Mouse (Mus musculus) kidney, adult 10 weeks (tissue): ENCODE results near the gene Fuz. TPM values are rescaled to one million over a fixed set of nuclear protein-coding genes. Genes with fewer than 3 reads are reported as not detected.

Experiments
- polyA plus RNA-seq: library from polyadenylated mRNA; stranded (reverse); fragments of 350-450 nt; fragmentation: Illumina TruSeq; extraction: RNeasy Lipid Tissue Mini Kit (QIAGEN cat#74804); gene quantifications from one replicate; pipeline ENCODE4 v1.2.3, GENCODE M21; 2014; ENCODE audit warnings: low read depth, low replicate concordance

The Fuz gene
- polyA plus RNA-seq, result 5.7 TPM

DNA sequence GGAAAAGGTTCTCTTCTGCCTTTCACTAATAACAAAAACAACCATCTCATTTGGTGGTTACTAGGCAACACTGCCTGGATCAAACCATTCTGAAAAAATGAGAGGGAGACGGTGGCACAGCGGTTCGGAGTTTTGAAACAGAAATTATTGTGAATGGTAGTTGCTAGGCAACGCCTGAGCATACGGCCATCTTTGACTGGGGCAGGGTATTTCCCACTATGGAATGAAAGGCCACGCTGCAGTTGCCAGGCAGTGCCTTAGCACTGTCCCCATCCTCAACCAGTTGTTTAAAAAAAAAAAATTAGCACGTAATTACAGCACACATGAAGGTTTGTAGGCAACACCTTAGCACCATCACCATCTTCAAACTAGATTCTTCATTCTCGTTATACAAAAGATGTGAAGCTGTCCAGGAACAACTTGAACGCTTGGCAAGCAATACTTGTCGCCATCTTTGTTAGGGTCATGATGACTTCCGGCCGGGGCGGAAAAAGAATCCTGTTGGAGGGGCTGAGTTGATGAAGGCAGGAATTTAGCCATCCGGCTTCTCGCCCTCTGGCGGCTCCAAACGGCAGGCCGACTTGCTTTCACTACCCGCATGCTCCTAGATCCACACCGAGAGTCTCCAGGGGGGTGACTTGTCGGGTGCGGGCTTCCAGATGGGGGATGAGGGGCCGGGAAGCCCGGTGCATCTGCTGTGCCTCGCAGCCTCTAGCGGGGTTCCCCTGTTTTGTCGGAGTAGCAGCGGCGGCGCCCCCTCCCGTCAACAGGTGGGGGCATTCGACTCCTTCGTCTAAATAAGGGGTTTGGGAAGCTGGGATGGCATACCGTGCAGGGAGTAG, at the start of gene Fuz:
Fuz (plus strand) TSS at position 487 of the 842 bp plus-strand sequence.

GRCm38 (mm10) chr7:44848561-44849415, 47.1 kb upstream of the Fuz start, which contains the start of the genes Akt1s1 and Tbc1d17:
Akt1s1 (plus strand) TSS chr7:44848991.
Tbc1d17 (minus strand) TSS chr7:44849079.

DNA sequence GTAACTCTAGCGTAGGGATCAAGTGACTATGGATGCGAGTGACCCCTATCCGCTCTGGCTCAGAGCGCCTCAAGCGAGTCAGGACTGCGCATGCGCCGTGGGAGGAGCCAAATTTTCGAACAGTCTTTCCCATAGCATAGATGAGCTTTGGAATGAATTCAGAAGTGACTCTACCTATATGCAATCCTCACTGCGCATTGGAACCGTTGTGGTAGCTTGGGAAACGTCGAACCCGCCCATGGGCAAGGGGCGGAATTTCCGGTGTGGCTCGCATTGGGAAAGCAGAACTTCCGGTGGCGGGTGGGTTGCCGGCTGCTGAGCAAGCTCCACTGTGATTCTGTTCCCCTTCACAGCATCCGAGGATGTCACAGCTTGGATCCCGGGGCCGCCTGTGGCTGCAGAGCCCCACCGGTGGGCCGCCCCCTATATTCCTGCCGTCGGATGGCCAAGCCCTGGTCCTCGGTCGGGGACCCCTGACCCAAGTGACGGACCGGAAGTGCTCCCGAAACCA, 38.8 kb upstream of the Fuz start, which contains the start of gene Pnkp:
Pnkp (plus strand) TSS at position 98 of the 511 bp plus-strand sequence.

GRCm38 (mm10) chr7:44869697-44870528, 26.0 kb upstream of the Fuz start, which contains the start of gene Ptov1:
Ptov1 (minus strand) TSS chr7:44869788.

GRCm38 (mm10) chr7:44892276-44892921, 3.5 kb upstream of the Fuz start, which contains the start of gene Med25:
Med25 (minus strand) TSS chr7:44892712.

DNA sequence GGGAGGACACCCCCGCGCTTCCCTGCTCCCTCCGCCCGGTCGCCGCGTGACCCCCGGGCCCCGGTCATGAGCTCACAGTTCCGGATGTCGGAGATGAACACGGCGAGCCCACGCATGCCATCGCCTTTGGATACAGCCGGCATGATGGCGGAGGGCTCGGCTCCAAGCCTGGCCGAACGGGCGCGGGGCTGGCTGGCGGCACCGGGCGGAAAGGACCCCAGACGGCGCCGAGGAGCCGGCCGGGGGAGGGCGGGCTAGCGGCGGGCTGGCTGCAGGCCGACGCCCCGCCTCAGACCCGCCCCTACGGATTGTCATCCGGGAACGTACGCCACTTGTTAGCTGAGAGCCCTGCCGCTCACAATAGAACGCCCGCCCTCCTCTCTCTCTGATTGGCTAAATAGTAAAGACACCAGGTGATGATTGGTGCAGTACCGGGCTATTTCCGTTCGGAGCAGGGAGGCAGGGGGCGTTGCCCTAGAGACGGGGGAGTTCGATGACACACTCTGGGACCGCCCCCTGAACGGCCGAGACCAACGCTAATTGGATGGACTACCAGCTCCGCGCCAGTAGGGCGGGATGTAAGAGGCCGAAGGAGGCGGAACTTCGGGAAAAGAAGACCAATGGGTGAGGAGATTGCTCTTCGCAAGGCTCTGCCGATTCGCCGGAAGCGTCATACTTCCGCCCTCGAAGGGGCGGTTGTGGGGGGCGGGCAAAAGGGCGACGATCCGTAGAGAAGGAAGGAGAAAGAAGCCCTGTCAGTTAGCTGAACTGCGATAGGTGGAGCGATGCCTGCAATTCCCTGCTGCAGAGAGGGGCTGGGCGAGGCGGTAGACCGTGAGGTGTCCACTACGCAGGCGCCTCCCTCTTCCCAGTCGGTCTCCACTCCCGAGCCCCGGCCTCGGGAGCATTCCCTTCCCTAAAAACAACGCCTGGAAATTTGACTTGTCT, 33.6 kb downstream of the Fuz start, which contains the start of gene Ap2a1:
Ap2a1 (minus strand) TSS at position 293 of the 948 bp plus-strand sequence.

DNA sequence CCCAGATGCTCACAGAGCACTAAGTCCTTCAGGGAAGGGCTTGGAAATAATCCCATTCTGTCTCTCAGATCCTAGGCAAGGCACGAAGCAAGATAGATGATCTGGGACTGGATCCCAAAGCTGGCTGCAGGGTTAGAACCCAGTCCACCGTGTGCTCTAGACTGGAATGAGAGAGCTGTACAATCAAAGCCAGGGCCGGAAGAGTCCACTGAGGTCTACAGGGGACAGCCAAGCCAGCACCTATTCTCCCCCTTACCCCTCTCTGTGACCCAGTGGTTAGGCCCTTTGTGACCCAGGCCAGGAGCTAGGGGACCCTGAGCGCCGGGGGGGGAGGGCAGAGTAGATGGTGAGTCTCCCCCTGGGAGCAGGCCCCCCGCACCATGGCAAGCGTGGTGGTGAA, 47.0 kb downstream of the Fuz start, which contains the start of gene Tsks:
Tsks (plus strand) TSS at position 301 of the 400 bp plus-strand sequence.

Other genes starting within 250 kb of the Fuz start
- 0.12 TPM for gene Myh14, start 225.2 kb upstream of the Fuz start, polyA plus RNA-seq
- not detected for gene Izumo2, start 187.3 kb upstream of the Fuz start, polyA plus RNA-seq
- gene Vrk3, start 147.7 kb upstream of the Fuz start, polyA plus RNA-seq, result 11.6 TPM
- 0.16 TPM for gene Zfp473, start 145.0 kb upstream of the Fuz start, polyA plus RNA-seq
- 1.8 TPM for gene Nup62, start 80.0 kb upstream of the Fuz start, polyA plus RNA-seq
- not detected for gene Il4i1, start 79.7 kb upstream of the Fuz start, polyA plus RNA-seq
- 3.4 TPM for gene Atf5, start 79.4 kb upstream of the Fuz start, polyA plus RNA-seq
- 0.93 TPM for gene Akt1s1, start 47.1 kb upstream of the Fuz start, polyA plus RNA-seq
- 0.97 TPM for gene Tbc1d17, start 47.0 kb upstream of the Fuz start, polyA plus RNA-seq
- not detected for gene Pnkp, start 38.9 kb upstream of the Fuz start, polyA plus RNA-seq
- not detected for gene Ptov1, start 26.3 kb upstream of the Fuz start, polyA plus RNA-seq
- gene Med25, start 3.4 kb upstream of the Fuz start, polyA plus RNA-seq, result 1.4 TPM
- 25.2 TPM for gene Ap2a1, start 33.4 kb downstream of the Fuz start, polyA plus RNA-seq
- gene Tsks, start 47.1 kb downstream of the Fuz start, polyA plus RNA-seq, result not detected
- not detected for gene Cpt1c, start 78.8 kb downstream of the Fuz start, polyA plus RNA-seq
- gene Prmt1, start 90.5 kb downstream of the Fuz start, polyA plus RNA-seq, result 5.7 TPM
- 12.8 TPM for gene Irf3, start 101.6 kb downstream of the Fuz start, polyA plus RNA-seq
- not detected for gene Bcl2l12, start 102.6 kb downstream of the Fuz start, polyA plus RNA-seq
- 2.1 TPM for gene Scaf1, start 120.3 kb downstream of the Fuz start, polyA plus RNA-seq
- 2.3 TPM for gene Rras, start 121.9 kb downstream of the Fuz start, polyA plus RNA-seq
- gene Prr12, start 156.8 kb downstream of the Fuz start, polyA plus RNA-seq, result 0.12 TPM
- gene Nosip, start 166.3 kb downstream of the Fuz start, polyA plus RNA-seq, result 4.2 TPM
- gene Prrg2, start 166.6 kb downstream of the Fuz start, polyA plus RNA-seq, result 1.7 TPM
- not detected for gene Rcn3, start 196.1 kb downstream of the Fuz start, polyA plus RNA-seq
- gene Fcgrt, start 207.8 kb downstream of the Fuz start, polyA plus RNA-seq, result 17.1 TPM
- gene Rps11, start 228.4 kb downstream of the Fuz start, polyA plus RNA-seq, result 257 TPM
- gene Rpl13a, start 232.7 kb downstream of the Fuz start, polyA plus RNA-seq, result 320 TPM
- not detected for gene Gm45713, start 240.2 kb downstream of the Fuz start, polyA plus RNA-seq
- gene Flt3l, start 240.4 kb downstream of the Fuz start, polyA plus RNA-seq, result 6.0 TPM